Mouse (Mus musculus): ENCODE results near the gene 2510009E07Rik. TPM values are rescaled to one million over a fixed set of nuclear protein-coding genes. Genes with fewer than 3 reads are reported as not detected.

The 2510009E07Rik gene
- polyA plus RNA-seq (2012; rRNA removed) = 30.5 and 31.1 TPM in 2 replicates

DNA sequence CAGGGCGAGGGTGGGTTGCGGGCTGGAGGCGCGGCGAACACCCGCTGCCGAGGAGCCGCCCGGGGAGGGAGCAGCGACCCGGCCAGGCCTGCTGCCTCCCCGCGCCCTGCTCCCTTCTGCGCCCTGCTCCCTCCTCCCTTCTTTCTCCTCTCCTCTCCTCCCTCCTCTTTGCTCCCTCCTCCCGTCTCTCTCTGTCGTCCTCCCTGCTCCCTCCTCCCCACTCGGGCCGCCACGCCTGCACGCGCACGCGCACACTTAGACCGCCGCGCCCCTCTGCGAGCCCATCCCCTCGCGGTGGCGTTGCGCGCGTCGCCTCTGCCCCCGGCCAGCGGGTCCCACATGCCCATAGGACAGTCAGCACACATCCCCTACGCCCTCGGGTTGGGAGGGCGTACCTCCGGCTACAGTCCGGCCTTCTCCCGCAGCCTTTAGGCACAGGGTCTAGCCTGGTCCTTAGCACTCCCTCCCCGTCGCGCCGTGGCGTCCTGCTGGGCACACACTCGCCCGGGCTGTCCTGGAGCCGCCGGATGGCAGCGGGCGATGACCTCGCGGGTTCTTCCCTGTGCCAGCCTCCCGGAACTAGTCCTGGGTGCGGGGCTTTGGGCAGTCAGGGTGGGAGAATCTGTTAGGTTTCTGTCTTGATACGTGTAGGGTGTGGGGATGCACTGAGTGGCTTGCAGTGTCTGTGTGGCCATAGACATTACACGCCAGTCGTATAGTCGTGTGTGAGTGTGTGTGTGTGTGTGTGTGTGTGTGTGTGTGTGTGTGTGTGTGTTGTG is at the start of gene 2510009E07Rik:
Gene 2510009E07Rik (minus strand): TSS at position 203 of the 779 bp plus-strand sequence.
- TF ChIP-seq CTCF (IDR thresholded peaks at IDR 0.05; ENCODE audit: extremely low read depth, insufficient read depth, low read length) = no peak
- TF ChIP-seq POLR2A (IDR thresholded peaks at IDR 0.05; ENCODE audit: extremely low read depth, insufficient read depth, low read length) = peak; percentile 67; the same call in 1 of the 2 replicates
- Histone ChIP-seq H3K27ac (ENCODE audit: insufficient read depth, low read length) (peak within 1 kb of the TSS; percentile 87), H3K4me1 (ENCODE audit: control insufficient read depth, insufficient read depth, low read length) (peaks cover 15% of the 10 kb centered on the region), H3K4me3 (ENCODE audit: insufficient read depth, low read length) (peak within 1 kb of the TSS; percentile 88)

DNA sequence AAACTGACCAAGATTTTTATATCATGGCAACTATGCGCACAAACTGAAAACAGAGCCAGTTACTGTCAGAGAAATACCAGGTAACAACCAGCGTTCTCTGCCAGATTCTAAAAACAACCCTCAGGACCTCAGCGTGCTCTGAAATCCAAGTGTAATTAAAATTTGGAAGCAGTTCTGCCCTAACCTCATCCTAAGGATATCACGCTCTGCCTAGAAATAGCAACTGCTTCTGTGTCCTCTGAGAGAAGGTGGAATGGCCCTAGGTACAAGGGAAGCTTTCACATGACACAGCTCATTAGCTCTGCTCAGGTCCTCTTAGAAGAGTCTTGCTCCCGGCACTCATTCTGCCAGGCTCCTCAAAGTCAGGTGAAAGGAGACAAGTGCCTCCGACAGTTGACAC is 48.9 kb upstream of the 2510009E07Rik start:
- TF ChIP-seq CTCF (IDR thresholded peaks at IDR 0.05; ENCODE audit: extremely low read depth, insufficient read depth, low read length) (no peak), POLR2A (IDR thresholded peaks at IDR 0.05; ENCODE audit: extremely low read depth, insufficient read depth, low read length) (no peak)
- Histone ChIP-seq H3K4me3 (ENCODE audit: insufficient read depth, low read length) (no peak overlapping the region), H3K27ac (ENCODE audit: insufficient read depth, low read length) (no peak overlapping the region), H3K4me1 (ENCODE audit: control insufficient read depth, insufficient read depth, low read length) (no peaks in the 10 kb centered on the region)

DNA sequence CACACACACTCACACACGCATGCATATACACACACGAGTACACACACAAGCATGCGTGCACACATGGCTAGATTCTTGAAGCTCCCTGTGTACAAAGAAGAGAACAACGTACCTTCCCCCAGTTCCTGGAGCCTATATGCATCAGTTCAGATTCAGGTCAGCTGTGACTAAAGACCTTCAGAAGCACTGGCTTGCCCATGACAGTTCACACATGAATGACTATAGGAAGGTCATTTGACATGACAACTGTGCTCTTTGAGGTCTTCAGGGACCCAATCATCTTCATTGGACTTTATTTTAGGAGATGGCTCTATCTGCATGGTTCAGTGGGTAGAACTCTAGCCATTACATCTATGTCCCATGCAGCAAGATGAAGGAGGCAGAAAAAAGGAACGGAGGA is 48.4 kb upstream of the 2510009E07Rik start:
- TF ChIP-seq POLR2A (IDR thresholded peaks at IDR 0.05; ENCODE audit: extremely low read depth, insufficient read depth, low read length) = no peak
- TF ChIP-seq CTCF (IDR thresholded peaks at IDR 0.05; ENCODE audit: extremely low read depth, insufficient read depth, low read length) = no peak
- no peak overlapping the region for H3K4me3 ChIP-seq (ENCODE audit: insufficient read depth, low read length)
- H3K4me1 ChIP-seq (ENCODE audit: control insufficient read depth, insufficient read depth, low read length) = no peaks in the 10 kb centered on the region
- no peak overlapping the region for H3K27ac ChIP-seq (ENCODE audit: insufficient read depth, low read length)

DNA sequence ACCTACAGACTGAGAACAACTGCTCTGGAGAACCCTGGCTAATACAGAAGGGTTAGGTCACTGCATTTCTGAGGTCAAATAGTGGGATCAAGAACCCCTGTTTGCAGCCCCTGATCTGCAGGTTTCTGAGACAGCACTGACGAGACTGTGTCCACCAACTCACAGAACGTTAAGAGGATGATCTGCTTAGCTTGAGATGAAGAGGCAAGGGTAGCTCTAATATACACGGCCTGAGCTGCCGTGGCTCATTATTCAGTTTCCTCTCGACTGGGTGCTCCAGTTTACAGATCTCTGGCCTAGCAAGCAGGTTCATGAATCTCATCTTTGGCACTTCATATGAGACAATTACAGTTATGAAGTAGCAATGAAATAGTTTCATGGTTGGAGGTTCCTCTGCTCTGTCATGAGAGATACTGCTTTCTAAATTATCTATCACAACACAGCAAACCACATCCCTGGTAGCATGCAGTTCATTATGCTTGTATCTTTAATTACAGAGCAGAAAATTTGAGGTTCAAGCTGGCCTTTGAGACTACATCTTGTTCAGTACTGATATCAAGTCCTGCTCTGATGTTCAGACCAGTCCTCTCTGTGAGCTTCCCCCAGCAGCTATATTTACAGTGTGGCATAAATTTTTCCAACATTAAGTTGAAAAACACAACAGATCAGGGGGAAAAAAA is 47.9 kb upstream of the 2510009E07Rik start:
- no peaks in the 10 kb centered on the region for H3K4me1 ChIP-seq (ENCODE audit: control insufficient read depth, insufficient read depth, low read length)
- TF ChIP-seq POLR2A (IDR thresholded peaks at IDR 0.05; ENCODE audit: extremely low read depth, insufficient read depth, low read length) (no peak), CTCF (IDR thresholded peaks at IDR 0.05; ENCODE audit: extremely low read depth, insufficient read depth, low read length) (no peak)
- no peak overlapping the region for H3K27ac ChIP-seq (ENCODE audit: insufficient read depth, low read length)
- no peak overlapping the region for H3K4me3 ChIP-seq (ENCODE audit: insufficient read depth, low read length)

DNA sequence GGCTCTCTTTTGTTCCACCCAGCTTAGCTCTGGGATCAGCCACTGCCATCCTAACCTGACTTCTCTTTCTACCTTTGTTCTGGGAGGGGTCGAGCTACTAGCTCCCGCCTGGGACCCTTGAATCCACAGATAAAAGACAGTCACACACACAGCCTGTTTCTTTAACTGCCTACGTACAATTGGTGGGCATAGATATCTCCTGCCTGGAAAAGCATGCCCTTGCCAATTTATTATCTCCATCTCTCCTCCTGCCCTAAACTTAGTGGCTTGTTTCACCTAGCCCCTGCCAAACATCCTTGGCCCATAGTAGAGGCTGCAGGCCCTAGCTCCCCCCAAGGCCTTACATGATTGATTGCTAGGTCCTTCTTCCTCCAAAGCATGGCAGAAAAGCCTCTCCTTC is 47.1 kb upstream of the 2510009E07Rik start:
- no peak for TF ChIP-seq POLR2A (IDR thresholded peaks at IDR 0.05; ENCODE audit: extremely low read depth, insufficient read depth, low read length)
- no peak for TF ChIP-seq CTCF (IDR thresholded peaks at IDR 0.05; ENCODE audit: extremely low read depth, insufficient read depth, low read length)

DNA sequence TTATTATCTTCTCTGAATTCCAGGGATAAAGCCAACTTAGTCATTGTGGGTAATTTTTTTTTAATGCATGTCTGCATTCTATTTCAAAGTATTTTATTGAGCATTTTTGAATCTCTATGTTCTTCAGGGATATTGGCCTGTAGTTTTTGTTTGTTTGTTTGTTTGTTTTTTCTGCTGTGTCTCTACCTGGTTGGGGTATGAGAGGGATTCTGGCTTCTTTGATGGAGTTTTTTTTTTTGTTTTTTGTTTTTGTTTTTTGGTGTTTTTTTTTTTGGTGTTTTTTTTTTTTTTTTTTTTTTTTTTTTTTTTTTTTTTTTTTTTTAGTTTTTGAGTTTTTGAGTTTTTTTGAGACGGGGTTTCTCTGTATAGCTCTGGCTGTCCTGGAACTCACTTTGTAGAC is 41.2 kb upstream of the 2510009E07Rik start:
- no peak overlapping the region for H3K4me3 ChIP-seq (ENCODE audit: insufficient read depth, low read length)
- H3K4me1 ChIP-seq (ENCODE audit: control insufficient read depth, insufficient read depth, low read length) = no peaks in the 10 kb centered on the region
- TF ChIP-seq CTCF (IDR thresholded peaks at IDR 0.05; ENCODE audit: extremely low read depth, insufficient read depth, low read length) (no peak), POLR2A (IDR thresholded peaks at IDR 0.05; ENCODE audit: extremely low read depth, insufficient read depth, low read length) (no peak)
- H3K27ac ChIP-seq (ENCODE audit: insufficient read depth, low read length) = no peak overlapping the region

More for the DNA sequence above, 47.1 kb upstream of the 2510009E07Rik start:
- Histone ChIP-seq H3K4me1 (ENCODE audit: control insufficient read depth, insufficient read depth, low read length) (no peaks in the 10 kb centered on the region), H3K4me3 (ENCODE audit: insufficient read depth, low read length) (no peak overlapping the region), H3K27ac (ENCODE audit: insufficient read depth, low read length) (no peak overlapping the region)

DNA sequence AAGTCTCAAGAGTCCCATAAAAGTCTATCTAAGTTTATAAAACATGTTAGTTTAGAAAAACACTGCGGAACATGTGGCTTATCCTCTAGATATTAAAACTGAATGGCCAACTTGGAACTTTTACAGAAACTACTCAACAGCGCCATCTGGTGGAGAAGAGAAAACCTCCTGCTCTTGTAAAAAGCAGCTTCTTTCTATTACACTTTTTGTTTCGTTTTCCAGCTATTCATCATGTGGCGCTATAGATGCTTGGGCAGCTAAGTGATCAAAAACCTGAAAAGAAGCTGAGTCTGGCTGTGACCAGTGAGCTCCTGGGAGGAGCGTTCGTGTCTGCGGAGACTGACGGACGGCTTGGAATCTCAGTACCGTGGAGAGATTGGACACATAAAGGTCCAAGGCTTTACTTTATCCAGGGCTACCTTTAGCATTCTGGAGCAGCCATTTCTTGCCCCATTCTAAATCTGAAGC is 33.5 kb upstream of the 2510009E07Rik start:
- Histone ChIP-seq H3K27ac (ENCODE audit: insufficient read depth, low read length) (no peak overlapping the region), H3K4me3 (ENCODE audit: insufficient read depth, low read length) (peak overlapping the region; percentile 41), H3K4me1 (ENCODE audit: control insufficient read depth, insufficient read depth, low read length) (no peaks in the 10 kb centered on the region)
- TF ChIP-seq CTCF (IDR thresholded peaks at IDR 0.05; ENCODE audit: extremely low read depth, insufficient read depth, low read length) = peak; percentile 51; the same call in 1 of the 2 replicates
- TF ChIP-seq POLR2A (IDR thresholded peaks at IDR 0.05; ENCODE audit: extremely low read depth, insufficient read depth, low read length) = no peak

DNA sequence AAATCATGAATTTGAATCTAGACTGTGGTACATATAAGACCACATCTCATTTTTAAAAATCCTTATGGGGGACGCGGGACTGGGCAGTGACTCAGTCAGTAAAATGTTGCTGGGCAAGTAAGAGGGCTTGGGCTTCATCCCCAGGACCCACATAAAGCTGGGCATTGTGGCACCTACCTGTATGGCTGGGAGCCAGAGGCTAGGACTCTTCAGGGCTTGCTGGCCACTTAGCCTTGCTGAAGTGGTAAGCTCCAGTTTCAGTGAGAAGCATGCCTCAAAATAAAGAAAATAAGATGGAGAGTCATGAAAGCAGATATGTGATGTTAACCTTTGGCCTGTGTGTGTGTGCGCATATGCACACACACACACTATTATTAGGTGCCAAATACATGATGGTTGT is 33.0 kb upstream of the 2510009E07Rik start:
- Histone ChIP-seq H3K4me1 (ENCODE audit: control insufficient read depth, insufficient read depth, low read length) (no peaks in the 10 kb centered on the region), H3K4me3 (ENCODE audit: insufficient read depth, low read length) (no peak overlapping the region), H3K27ac (ENCODE audit: insufficient read depth, low read length) (no peak overlapping the region)
- TF ChIP-seq CTCF (IDR thresholded peaks at IDR 0.05; ENCODE audit: extremely low read depth, insufficient read depth, low read length) (no peak), POLR2A (IDR thresholded peaks at IDR 0.05; ENCODE audit: extremely low read depth, insufficient read depth, low read length) (no peak)

DNA sequence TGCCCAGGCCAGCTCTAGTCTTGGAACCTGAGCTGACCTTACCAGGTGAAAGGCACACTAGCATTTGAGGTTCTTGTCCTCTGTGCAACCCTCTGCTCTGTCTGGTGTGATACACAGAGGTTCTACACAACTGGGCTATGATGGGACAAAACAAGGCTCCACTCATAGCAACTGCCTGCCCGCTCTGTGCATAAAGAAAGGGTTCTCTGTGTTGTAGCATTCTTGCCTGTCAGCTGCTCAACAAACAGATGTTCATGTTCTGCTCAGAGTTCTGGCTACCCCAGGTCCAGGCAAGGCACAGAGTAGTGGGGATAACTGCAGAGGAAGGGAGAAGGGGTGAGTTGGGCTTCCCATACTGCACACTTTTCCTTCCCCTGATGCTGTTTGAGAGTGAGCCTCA is 29.8 kb upstream of the 2510009E07Rik start:
- Histone ChIP-seq H3K4me3 (ENCODE audit: insufficient read depth, low read length) (no peak overlapping the region), H3K27ac (ENCODE audit: insufficient read depth, low read length) (no peak overlapping the region), H3K4me1 (ENCODE audit: control insufficient read depth, insufficient read depth, low read length) (no peaks in the 10 kb centered on the region)
- TF ChIP-seq CTCF (IDR thresholded peaks at IDR 0.05; ENCODE audit: extremely low read depth, insufficient read depth, low read length) (no peak), POLR2A (IDR thresholded peaks at IDR 0.05; ENCODE audit: extremely low read depth, insufficient read depth, low read length) (no peak)

All from cortical plate, adult 2 months (tissue).